Mouse (Mus musculus) lung, postnatal 10 days (tissue): Measurements from ENCODE around the gene Arhgef3.
A peak's percentile ranks its signal among the peaks of the same experiment; 100 is the strongest.

Source experiments
- DNase-seq: peaks from one replicate; pipeline ENCODE4 v3.0.0; 2021

Arhgef3 gene

DNA sequence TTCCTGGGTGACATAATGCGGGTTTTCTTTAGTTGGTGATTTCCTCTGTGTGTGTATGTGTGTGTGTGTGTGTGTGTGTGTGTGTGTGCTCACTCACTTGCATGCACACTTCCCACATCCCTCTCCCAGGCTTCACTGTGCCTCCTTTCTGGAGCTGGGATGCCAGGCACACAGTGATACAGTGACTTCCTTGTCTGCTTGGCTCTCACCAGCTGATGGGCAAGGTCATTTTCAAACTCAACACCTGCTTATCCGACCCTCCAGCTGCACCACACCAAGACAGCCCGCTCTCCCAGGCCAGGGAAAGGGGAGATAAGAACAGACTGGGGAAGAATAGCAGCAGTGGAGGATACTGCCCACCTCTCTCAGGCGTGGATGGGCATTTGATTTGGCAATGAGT lies 52.5 kb downstream of the Arhgef3 start:
- DNase-seq: no peak

GRCm38 (mm10) chr14:27168387-27168786 lies 53.7 kb downstream of the Arhgef3 start:
- DNase-seq: no peak

DNA sequence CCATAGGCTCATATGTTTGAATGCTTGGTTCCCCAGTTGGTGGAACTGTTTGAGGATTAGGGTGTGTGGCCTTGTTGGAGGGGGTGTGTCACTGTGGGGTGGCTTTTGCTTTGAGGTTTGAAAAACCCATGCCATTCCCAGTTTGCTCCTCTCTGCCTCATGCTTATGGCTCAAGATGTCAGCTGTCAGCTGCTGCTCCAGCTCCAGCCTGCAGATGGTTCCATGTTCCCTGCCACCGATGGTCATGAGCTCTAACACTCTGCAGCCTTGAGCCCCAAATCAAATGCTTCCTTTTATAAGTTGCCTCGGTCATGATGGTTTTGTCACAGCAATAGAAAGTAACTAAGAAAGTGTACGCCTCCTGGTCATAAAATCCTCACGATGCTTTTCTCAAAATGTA lies 54.6 kb downstream of the Arhgef3 start:
- no peak for DNase-seq

DNA sequence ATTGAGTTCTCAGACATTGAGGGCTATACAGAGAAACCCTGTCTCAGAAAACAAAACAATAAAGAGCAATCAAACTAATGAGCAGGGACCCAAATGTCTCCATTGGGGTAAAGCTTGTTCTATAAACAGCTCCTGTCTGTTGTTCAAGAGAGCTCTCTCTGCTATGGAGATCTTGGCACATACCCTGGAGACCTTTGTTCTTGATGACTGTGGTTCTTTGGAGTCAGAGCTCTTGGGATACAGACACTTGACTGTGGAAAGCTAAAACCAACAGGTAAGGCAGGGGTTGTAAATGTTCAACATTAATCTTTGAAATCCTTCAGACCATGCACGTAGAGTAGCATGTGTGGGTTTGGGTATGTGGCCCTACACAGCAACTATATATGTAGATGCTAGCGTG lies 55.7 kb downstream of the Arhgef3 start:
- DNase-seq: no peak

DNA sequence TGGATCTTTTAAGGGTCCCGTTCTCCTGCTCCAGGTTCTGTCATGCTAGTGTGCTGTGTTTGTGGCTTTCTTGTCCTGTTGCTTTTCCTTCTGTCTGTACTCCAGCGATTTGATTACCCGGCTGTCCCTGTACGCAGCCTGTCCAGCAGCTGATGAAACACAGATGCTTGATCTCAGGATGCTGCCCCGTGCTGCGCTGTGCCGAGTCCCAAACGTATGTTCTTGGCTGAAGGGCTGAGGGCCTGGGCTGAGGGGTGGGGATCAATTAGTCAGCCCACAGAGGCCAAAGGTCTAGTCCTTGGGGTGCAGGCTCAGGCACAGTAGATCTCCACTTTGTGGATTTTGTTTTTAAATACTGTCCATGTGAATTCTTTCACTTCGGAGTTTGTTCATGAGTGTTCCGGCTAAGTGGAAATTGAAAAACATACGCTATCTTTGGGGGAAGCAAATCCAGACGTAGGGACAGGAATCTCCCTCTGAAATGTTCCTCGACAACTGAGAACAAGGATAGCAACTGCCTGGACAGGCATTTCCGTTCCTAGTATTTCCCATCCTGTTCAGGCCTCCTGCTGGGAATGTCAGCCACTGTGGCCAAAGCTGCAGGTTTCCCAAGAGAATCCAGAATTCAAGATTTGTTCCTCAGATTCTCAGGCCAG lies 56.6 kb downstream of the Arhgef3 start:
- DNase-seq: no peak

GRCm38 (mm10) chr14:27173178-27173803 lies 58.6 kb downstream of the Arhgef3 start:
- DNase-seq: peak; percentile 84

DNA sequence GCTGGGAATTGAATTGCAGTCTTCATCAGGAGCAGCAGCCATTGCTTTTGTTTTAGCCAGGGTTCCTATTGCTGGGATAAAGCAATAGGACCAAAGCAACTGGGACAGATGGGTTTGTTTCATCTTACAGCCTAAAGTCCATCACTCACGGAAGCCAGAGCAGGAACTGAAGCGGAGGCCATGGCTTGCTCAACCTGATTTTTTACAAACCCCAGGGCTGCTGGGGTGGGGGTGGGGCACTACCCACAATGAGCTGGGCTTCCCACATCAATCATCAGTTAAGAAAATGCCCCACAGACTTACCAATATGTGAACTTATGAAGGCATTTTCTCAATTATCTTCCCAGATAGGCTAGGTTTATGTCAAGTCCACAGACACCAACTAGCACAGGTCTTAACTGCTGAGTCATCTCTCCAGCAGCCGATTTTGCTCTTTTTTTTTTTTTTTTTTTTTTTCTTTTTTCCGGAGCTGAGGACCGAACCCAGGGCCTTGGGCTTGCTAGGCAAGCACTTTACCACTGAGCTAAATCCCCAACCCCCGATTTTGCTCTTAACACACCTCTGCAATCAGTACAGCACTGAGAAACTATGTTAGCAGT lies 59.6 kb downstream of the Arhgef3 start:
- DNase-seq: no peak

- peak; percentile 71 for DNase-seq
Measured at GRCm38 (mm10) chr14:27174831-27175301, 60.2 kb downstream of the Arhgef3 start.

- no peak for DNase-seq
Measured at GRCm38 (mm10) chr14:27175343-27175742, 60.6 kb downstream of the Arhgef3 start.

DNA sequence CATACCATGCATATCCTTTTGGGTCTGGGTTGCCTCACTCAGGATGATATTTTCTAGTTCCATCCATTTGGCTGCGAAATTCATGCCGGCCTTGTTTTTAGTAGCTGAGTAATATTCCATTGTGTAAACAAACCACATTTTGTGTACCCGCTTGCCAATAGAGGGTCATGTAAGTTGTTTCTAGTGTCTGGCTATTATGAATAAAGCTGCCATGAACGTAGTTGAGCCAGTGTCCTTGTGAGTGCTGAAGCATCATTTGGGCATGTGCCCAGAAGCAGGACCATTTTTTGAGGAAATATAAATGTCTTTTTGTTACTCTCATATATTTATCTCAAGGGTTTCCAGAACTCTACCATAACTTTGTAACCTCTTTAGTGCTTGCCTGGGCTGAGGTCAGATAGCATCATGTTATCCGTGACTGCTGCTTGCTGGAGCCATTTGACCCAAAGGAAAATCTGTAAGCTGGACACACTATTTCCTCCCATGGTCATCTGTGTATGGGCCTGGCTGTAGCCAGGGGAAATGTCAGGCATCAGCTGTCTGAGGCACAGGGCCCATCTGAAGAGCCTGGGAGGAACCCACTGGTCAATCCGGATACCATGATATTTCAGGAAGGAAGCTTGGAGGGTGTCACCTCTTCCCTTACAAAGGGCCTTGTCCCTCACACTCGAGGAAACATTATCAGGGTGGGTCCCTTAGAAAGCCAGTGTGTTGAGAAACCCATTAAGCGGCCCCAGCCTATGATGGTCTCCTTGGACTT lies 63.3 kb downstream of the Arhgef3 start:
- peak; percentile 69 for DNase-seq

- DNase-seq: peak; percentile 94
Measured at GRCm38 (mm10) chr14:27178560-27178920, 63.8 kb downstream of the Arhgef3 start.

DNA sequence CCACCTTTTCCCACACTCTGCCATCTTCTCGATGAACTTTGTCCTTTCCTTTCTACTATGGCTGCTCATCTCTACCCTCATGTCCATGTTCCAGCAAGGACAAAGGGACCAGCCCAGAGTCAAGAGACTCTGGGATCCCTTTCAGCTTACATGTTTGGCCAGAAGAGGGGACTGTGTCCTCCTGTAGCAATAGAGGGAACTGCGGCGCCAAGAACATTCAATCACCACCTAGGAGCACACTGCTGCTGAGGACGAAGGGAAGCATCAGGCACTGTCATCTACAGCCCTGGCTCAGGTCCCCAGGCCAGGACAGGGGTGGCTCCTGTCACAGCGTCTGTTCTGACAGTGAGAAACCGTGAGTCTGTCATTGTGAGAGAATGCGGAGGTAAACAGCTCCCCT lies 65.1 kb downstream of the Arhgef3 start:
- DNase-seq: no peak

DNA sequence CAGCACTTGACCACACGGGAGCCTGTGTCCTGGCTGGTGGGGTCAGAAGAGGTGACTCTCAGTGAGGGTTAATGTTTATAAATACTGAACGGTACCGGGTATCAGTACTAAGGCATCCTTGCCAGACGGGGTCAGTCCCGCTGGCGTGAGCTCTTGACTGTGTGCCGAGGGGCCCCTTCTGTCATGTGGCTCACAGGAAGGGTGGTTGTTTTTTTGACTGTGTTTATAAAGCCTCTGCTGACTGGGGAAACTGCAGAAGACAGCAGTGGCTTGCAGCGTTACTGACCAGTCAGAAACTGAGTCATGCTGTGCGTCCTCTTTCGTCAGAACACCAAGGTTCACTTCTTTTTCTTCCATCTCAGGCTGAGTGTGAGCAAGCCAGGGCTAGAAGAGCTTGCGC lies 67.4 kb downstream of the Arhgef3 start:
- peak; percentile 83 for DNase-seq

GRCm38 (mm10) chr14:27182646-27183438 lies 68.1 kb downstream of the Arhgef3 start:
- no peak for DNase-seq

- DNase-seq: peak; percentile 83
Measured at GRCm38 (mm10) chr14:27183501-27184230, 69.0 kb downstream of the Arhgef3 start.

DNA sequence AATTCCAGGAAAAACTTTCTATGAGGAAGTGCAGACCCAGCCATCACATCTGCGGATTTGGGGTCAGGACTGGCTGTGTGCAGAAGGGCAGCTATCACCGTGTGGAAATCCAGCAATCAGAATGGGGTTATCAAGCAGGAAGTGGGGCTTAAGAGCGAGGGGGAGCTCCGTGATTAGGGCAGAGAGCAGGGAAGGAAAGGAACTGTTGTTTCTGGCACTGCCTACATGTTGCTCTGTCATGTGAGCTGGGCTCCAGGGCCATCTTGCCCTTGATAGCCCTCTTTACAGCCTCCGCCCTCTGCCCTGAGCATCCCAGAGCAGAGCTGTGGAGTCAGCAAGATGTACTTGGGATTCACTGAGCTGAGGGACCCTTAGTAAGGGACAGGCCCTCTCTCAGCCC lies 71.2 kb downstream of the Arhgef3 start:
- no peak for DNase-seq

DNA sequence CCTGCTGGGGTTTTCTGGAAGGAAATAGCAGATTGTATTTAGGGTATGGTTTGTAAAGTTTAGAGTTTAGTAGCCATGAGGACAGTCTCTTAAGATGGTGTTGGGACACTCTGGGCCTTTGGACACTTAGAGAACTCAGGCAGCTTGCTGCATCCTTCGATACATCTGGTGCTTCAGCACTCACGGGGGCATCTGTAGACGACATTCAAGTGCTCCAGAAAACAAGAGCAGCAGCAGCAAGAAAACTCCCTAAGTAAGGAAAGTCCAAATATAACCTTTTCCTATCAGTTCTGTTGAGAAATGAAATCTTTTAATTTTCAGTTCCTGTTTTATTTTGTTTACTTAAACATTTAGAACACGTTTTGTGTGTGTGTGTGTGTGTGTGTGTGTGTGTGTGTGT lies 71.9 kb downstream of the Arhgef3 start:
- no peak for DNase-seq

GRCm38 (mm10) chr14:27187025-27187424 lies 72.3 kb downstream of the Arhgef3 start:
- DNase-seq: peak; percentile 89

GRCm38 (mm10) chr14:27187885-27188284 lies 73.2 kb downstream of the Arhgef3 start:
- no peak for DNase-seq

DNA sequence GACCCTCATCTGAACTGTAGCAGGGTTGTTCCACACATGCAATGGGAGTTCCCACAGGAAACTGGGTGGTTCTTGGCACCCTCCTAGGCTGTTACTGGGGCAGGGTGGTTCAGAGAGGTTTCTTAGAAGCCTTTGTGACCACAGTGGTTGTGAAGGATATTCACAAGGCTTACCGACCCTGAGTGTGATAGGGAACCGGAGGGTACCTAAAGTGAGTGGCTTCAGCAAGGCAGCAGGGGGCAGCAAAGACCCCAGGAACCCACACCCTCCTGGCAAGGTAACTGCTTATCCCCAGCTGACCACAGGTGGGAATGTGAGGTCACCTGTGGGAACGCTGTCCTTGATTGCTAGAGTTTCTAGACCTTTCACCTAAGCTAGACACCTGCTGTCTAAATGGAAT lies 77.8 kb downstream of the Arhgef3 start:
- DNase-seq: peak; percentile 50

DNA sequence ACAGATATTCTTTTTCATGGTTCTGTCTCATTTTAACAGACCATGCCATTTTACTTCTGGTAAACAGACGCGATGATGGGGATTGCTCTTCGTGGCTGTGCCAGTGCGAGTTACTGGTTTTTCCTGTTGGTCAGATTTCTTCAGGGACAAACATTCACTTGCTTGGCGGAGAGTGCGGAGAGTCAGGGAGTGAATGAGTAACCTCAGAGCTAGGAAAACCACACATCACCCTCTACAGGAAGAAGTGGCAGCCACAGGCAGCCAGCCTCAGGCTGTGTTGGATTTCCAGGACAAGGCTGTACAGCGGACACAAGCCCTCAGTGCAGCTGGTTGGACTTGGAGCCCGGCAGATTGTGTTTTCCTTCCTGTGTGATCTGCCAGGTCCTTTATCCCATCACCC lies 82.3 kb downstream of the Arhgef3 start:
- DNase-seq: no peak

- DNase-seq: no peak
Measured at GRCm38 (mm10) chr14:27198490-27199089, 83.9 kb downstream of the Arhgef3 start.
